8 mouse cellular contexts compared by ENCODE assay signal in genomic region chr9:109087987-109088386, GRCm38 (mm10). TPM values are rescaled to one million over a fixed set of nuclear protein-coding genes. Genes with fewer than 3 reads are reported as not detected.
DNase-seq lines count a peak whose midpoint lies in the region; ATAC-seq and TF ChIP-seq lines count a peak whose summit lies in the region.

No protein-coding gene starts in this region.

- WGBS in hindbrain, embryonic 13.5 days, result 17% methylated on average over 5 of the region's 5 CpGs

- intact Hi-C loops in left cerebral cortex, postnatal 14 days (cut with DNase I), result loop anchor here (2.0 to 10.0 kb wide), 2 partner anchors 35 to 777 kb away; no protein-coding TSS in a partner anchor

- H3K27me3 ChIP-seq in hindbrain, embryonic 13.5 days, result no peaks in the 10 kb centered on the region

- no peak overlapping the region for H3K4me2 ChIP-seq in hindbrain, embryonic 13.5 days

- H3K9me3 ChIP-seq in hindbrain, embryonic 13.5 days, result no peaks in the 10 kb centered on the region

- peaks cover 35% of the 10 kb centered on the region for H3K36me3 ChIP-seq in hindbrain, embryonic 13.5 days

- no peak overlapping the region for H3K4me3 ChIP-seq in cortical plate, adult 2 months (ENCODE audit: insufficient read depth, low read length)
- H3K4me3 ChIP-seq in hindbrain, embryonic 13.5 days, result no peak overlapping the region

- H3K9ac ChIP-seq in hindbrain, embryonic 13.5 days, result 0 out of 2 replicates have a peak overlapping the region, but pooled peaks have one; percentile 2

- TF ChIP-seq POLR2A in cortical plate, adult 2 months (IDR thresholded peaks at IDR 0.05; ENCODE audit: extremely low read depth, insufficient read depth, low read length), result no peak

- ATAC-seq in hindbrain, embryonic 13.5 days (ENCODE audit: low FRiP score), result no peak
- no peak for ATAC-seq in monocyte, adult 5-6 weeks (replicated peaks; ENCODE audit: insufficient number of reproducible peaks, low FRiP score, low TSS enrichment, poor library complexity, severe bottlenecking)

- H3K4me1 ChIP-seq in cortical plate, adult 2 months (ENCODE audit: control insufficient read depth, insufficient read depth, low read length), result peaks cover 2% of the 10 kb centered on the region; the same call in 1 of the 2 replicates
- H3K4me1 ChIP-seq in hindbrain, embryonic 13.5 days (replicated peaks), result peaks cover 18% of the 10 kb centered on the region

- H3K27ac ChIP-seq in cortical plate, adult 2 months (ENCODE audit: insufficient read depth, low read length), result no peak overlapping the region
- H3K27ac ChIP-seq in hindbrain, embryonic 13.5 days, result 0 out of 2 replicates have a peak overlapping the region, but pooled peaks have one; percentile 23

- TF ChIP-seq CTCF in cortical plate, adult 2 months (IDR thresholded peaks at IDR 0.05; ENCODE audit: extremely low read depth, insufficient read depth, low read length), result peak; percentile 59; the same call in 1 of the 2 replicates

- peak; percentile 53 for DNase-seq in adrenal gland, postnatal 10 days
- DNase-seq in adrenal gland, postnatal 25 days, result no peak
- peak; percentile 47 to 58 for DNase-seq in left cerebral cortex, postnatal 14 days (ENCODE audit: low spot score in 2 of 2)
- DNase-seq in left cerebral cortex, adult 11 months (ENCODE audit: low spot score), result no peak
- peak; percentile 78 for DNase-seq in lung, postnatal 10 days

RNA-seq across cellular contexts. Expression of gene Tma7, which starts 5.6 kb away (rescaled TPM):
- total RNA-seq in adrenal gland, postnatal 10 days (2021), result 100 to 1,000 TPM; 336 to 351 TPM
- total RNA-seq in adrenal gland, postnatal 25 days (2021), result 370 and 418 TPM in 2 replicates
- total RNA-seq in left cerebral cortex, postnatal 14 days (2021), result 100 to 1,000 TPM; 368 to 387 TPM
- 206 and 214 TPM in 2 replicates for polyA plus RNA-seq in cortical plate, adult 2 months (2012; rRNA removed)
- 741 and 764 TPM in 2 replicates for polyA plus RNA-seq in hindbrain, embryonic 13.5 days (2015; fragmentation: Nextera tagmentation; extraction: Ambion mirVana)
- 155 to 237 TPM (median 205 TPM) in 3 replicates for total RNA-seq in monocyte, adult 5-6 weeks (2017)

RNA-seq across cellular contexts. Expression of gene Ccdc51, which starts 5.7 kb away (rescaled TPM):
- 10 to 100 TPM; 15.7 to 19.4 TPM for total RNA-seq in adrenal gland, postnatal 10 days (2021)
- total RNA-seq in adrenal gland, postnatal 25 days (2021), result 15.7 and 21.0 TPM in 2 replicates
- total RNA-seq in left cerebral cortex, postnatal 14 days (2021), result 1 to 10 TPM; 5.9 to 8.4 TPM
- 6.2 and 6.3 TPM in 2 replicates for polyA plus RNA-seq in cortical plate, adult 2 months (2012; rRNA removed)
- polyA plus RNA-seq in hindbrain, embryonic 13.5 days (2015; fragmentation: Nextera tagmentation; extraction: Ambion mirVana), result 14.6 and 14.7 TPM in 2 replicates
- total RNA-seq in monocyte, adult 5-6 weeks (2017), result 3.6 to 10.0 TPM (median 9.5 TPM) in 3 replicates

RNA-seq across cellular contexts. Expression of gene Plxnb1, which starts 7.2 kb away (rescaled TPM):
- 10 to 100 TPM; 46.9 to 69.6 TPM for total RNA-seq in adrenal gland, postnatal 10 days (2021)
- 122 and 223 TPM in 2 replicates for total RNA-seq in adrenal gland, postnatal 25 days (2021)
- total RNA-seq in left cerebral cortex, postnatal 14 days (2021), result 10 to 100 TPM; 67.2 to 69.8 TPM
- polyA plus RNA-seq in cortical plate, adult 2 months (2012; rRNA removed), result 30.1 and 30.2 TPM in 2 replicates
- 22.5 and 27.2 TPM in 2 replicates for polyA plus RNA-seq in hindbrain, embryonic 13.5 days (2015; fragmentation: Nextera tagmentation; extraction: Ambion mirVana)
- 0.32 to 5.5 TPM (median 0.78 TPM) in 3 replicates for total RNA-seq in monocyte, adult 5-6 weeks (2017)

RNA-seq across cellular contexts. Expression of gene Atrip, which starts 14.1 kb away (rescaled TPM):
- 10 to 100 TPM; 13.8 to 14.2 TPM for total RNA-seq in adrenal gland, postnatal 10 days (2021)
- 18.1 and 20.5 TPM in 2 replicates for total RNA-seq in adrenal gland, postnatal 25 days (2021)
- total RNA-seq in left cerebral cortex, postnatal 14 days (2021), result 10 to 100 TPM; 28.1 to 29.0 TPM
- polyA plus RNA-seq in cortical plate, adult 2 months (2012; rRNA removed), result 36.4 and 37.1 TPM in 2 replicates
- polyA plus RNA-seq in hindbrain, embryonic 13.5 days (2015; fragmentation: Nextera tagmentation; extraction: Ambion mirVana), result 27.8 and 32.4 TPM in 2 replicates
- 11.1 to 17.6 TPM (median 15.7 TPM) in 3 replicates for total RNA-seq in monocyte, adult 5-6 weeks (2017)

RNA-seq across cellular contexts. Expression of gene Trex1, which starts 28.5 kb away (rescaled TPM):
- 10 to 100 TPM; 14.0 to 15.9 TPM for total RNA-seq in adrenal gland, postnatal 10 days (2021)
- 18.8 and 23.3 TPM in 2 replicates for total RNA-seq in adrenal gland, postnatal 25 days (2021)
- 10 to 100 TPM; 12.0 TPM for total RNA-seq in left cerebral cortex, postnatal 14 days (2021)
- polyA plus RNA-seq in cortical plate, adult 2 months (2012; rRNA removed), result 32.4 and 34.2 TPM in 2 replicates
- polyA plus RNA-seq in hindbrain, embryonic 13.5 days (2015; fragmentation: Nextera tagmentation; extraction: Ambion mirVana), result 12.9 and 15.2 TPM in 2 replicates
- 47.4 to 94.7 TPM (median 64.7 TPM) in 3 replicates for total RNA-seq in monocyte, adult 5-6 weeks (2017)

Comparison
In these comparisons a context has a peak if more than half of its experiments do, and no peak if none do; other contexts are left out.
1. DNase-seq: peak in adrenal gland, postnatal 10 days (single experiment), left cerebral cortex, postnatal 14 days (2 of 2) and lung, postnatal 10 days (single experiment); none in adrenal gland, postnatal 25 days (single experiment) and left cerebral cortex, adult 11 months (single experiment).